Mouse (Mus musculus): ENCODE measurements at regions not wholly inside any gene's neighbourhood (a gene's known extent, or its start where the extent isn't known, plus 50 kb on each side); places are given as distances from the start of the nearest gene placed in this dataset.

GRCm38 (mm10) chr16:29814655-29815054, 235.5 kb downstream of the Opa1 start:
- no peak for TF ChIP-seq POLR2A (IDR thresholded peaks at IDR 0.05; ENCODE audit: low read depth, low read length)
- no peak for TF ChIP-seq CTCF (conservative IDR thresholded peaks at IDR 0.05; ENCODE audit: insufficient read depth, insufficient read length, low read depth, low read length)

All from kidney, adult 2 months (tissue).